Mouse (Mus musculus) lung, adult 2 months (tissue): ENCODE results near the gene Lexm.

Experiments
- CTCF ChIP-seq: fragments of 200-500 bp; IDR thresholded peaks from 2 replicates; pipeline ENCODE4 v1.5.1; 2011; ENCODE audit warnings: mild to moderate bottlenecking, low read length, control low read depth; ENCODE audit not compliant: insufficient read depth
- POLR2A ChIP-seq: fragments of 200-500 bp; IDR thresholded peaks from 2 replicates; pipeline ENCODE4 v1.6.1; 2011; ENCODE audit warnings: low read depth, mild to moderate bottlenecking, control low read depth, low read length, borderline replicate concordance; ENCODE audit errors: extremely low read depth

DNA sequence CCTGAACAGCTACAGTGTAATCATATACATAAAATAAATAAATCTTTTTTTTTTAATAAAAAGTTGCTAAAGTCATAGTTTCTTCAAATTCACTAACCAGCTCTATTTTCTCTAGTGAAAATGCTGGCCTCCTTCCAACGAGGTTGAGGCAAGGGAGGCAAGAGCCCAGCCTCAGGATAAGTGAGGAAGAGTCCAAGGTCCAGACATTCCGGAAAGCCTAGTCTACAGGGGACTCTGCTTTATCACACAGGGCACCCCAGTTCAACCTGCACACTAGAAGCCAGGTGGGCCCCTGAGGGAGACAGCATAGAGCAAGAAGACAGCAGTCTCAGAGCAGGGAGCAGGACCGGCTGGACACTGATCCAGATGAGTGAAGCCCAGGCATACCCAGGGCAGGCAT, 4.4 kb upstream of the Lexm start:
- no peak for TF ChIP-seq CTCF
- TF ChIP-seq POLR2A, result no peak
